Mouse (Mus musculus): ENCODE data around the gene Zfp64. TPM values are rescaled to one million over a fixed set of nuclear protein-coding genes. Genes with fewer than 3 reads are reported as not detected.

Zfp64 gene
- polyA plus RNA-seq, 1 experiment from 2014 or later, result 37.4 TPM

Other genes starting within 250 kb of the Zfp64 start
- gene Atp9a, start 213.2 kb downstream of the Zfp64 start, polyA plus RNA-seq (2014; fragmentation: Nextera tagmentation; extraction: Ambion mirVana), result 12.8 and 14.6 TPM in 2 replicates
- gene Sall4, start 187.6 kb downstream of the Zfp64 start, polyA plus RNA-seq (2014; fragmentation: Nextera tagmentation; extraction: Ambion mirVana), result 7.1 and 7.3 TPM in 2 replicates